Mouse (Mus musculus) gastrocnemius, adult 8-10 months (tissue): ENCODE data around the gene Crygc. TPM values are rescaled to one million over a fixed set of nuclear protein-coding genes. Genes with fewer than 3 reads are reported as not detected.

ENCODE experiments used
- DNase-seq, 2 experiments: peaks; one replicate each; pipeline ENCODE4 v3.0.0; 2022; ENCODE audit warnings: low spot score in 2 of 2
- total RNA-seq, 4 experiments: library from RNA; stranded (reverse); gene quantifications; 2 replicates each; pipeline ENCODE4 v1.2.4; 2022

Gene Crygc
- total RNA-seq: not detected

- DNase-seq: no peak
These were observed at the start of gene Crygc for GRCm38 (mm10) chr1:65073589-65073988. Gene Crygc (minus strand): TSS chr1:65073689.

- no peak for DNase-seq
These were observed 49.3 kb upstream of the Crygc start, which contains the start of gene D630023F18Rik for GRCm38 (mm10) chr1:65122574-65123372. Gene D630023F18Rik (minus strand): TSS chr1:65123214.

- DNase-seq: no peak
These were observed 45.9 kb upstream of the Crygc start, which contains the start of gene Gm28845 for GRCm38 (mm10) chr1:65119438-65119837. Gene Gm28845 (minus strand): TSS chr1:65119558.

- no peak for DNase-seq
These were observed 44.8 kb upstream of the Crygc start for GRCm38 (mm10) chr1:65118150-65118913.

- DNase-seq: no peak
These were observed 40.2 kb upstream of the Crygc start for GRCm38 (mm10) chr1:65113536-65114172.

GRCm38 (mm10) chr1:65112807-65113196, 39.3 kb upstream of the Crygc start:
- DNase-seq: no peak

- peak; percentile 36 to 41 for DNase-seq
These were observed 38.7 kb upstream of the Crygc start for GRCm38 (mm10) chr1:65112031-65112806.

- DNase-seq: no peak
These were observed 36.4 kb upstream of the Crygc start for GRCm38 (mm10) chr1:65109756-65110435.

GRCm38 (mm10) chr1:65109196-65109595, 35.7 kb upstream of the Crygc start:
- DNase-seq: no peak

GRCm38 (mm10) chr1:65107654-65108279, 34.3 kb upstream of the Crygc start:
- no peak for DNase-seq

GRCm38 (mm10) chr1:65103273-65103672, 29.8 kb upstream of the Crygc start, which contains the start of gene Cryga:
Gene Cryga (minus strand): TSS chr1:65103373.
- DNase-seq: no peak

GRCm38 (mm10) chr1:65096953-65097352, 23.5 kb upstream of the Crygc start:
- no peak for DNase-seq

GRCm38 (mm10) chr1:65091566-65091965, 18.1 kb upstream of the Crygc start:
- no peak for DNase-seq

GRCm38 (mm10) chr1:65090370-65090769, 16.9 kb upstream of the Crygc start:
- DNase-seq: no peak

- no peak for DNase-seq
These were observed 15.3 kb upstream of the Crygc start for GRCm38 (mm10) chr1:65088567-65089356.

- no peak for DNase-seq
These were observed 8.7 kb upstream of the Crygc start, which contains the start of gene Crygb for GRCm38 (mm10) chr1:65082188-65082587. Gene Crygb (minus strand): TSS chr1:65082288.

- no peak for DNase-seq
These were observed 2.1 kb upstream of the Crygc start for GRCm38 (mm10) chr1:65075607-65076006.

GRCm38 (mm10) chr1:65067842-65068241, 5.6 kb downstream of the Crygc start:
- no peak for DNase-seq

GRCm38 (mm10) chr1:65064201-65064600, 9.3 kb downstream of the Crygc start:
- DNase-seq: no peak
